Mouse (Mus musculus): ENCODE results near the gene Itsn1.

Gene Itsn1

DNA sequence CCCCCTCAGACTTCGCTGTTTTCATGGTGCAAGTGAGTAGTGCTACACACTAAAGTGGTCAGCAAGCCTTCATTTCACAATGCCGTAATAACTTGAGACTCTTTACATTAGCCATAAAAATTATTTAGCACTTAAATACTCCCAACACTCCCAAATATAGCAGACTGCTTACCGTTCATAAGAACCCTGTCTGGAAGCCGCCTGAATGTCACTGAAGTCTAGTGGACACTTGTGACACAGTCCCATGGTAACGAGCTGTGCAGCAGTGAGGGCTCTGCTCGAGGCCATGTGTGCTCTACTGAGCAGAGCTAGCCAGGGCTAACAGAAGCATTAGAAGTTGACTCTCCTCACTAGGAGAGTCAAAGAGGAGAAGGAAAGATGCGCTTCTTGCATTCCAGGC lies 81.2 kb downstream of the Itsn1 start:
- in situ Hi-C loops (cut with MboI, MseI), result no loop called here

- in situ Hi-C loops (cut with MboI, MseI), result no loop called here
These were observed 82.3 kb downstream of the Itsn1 start for GRCm38 (mm10) chr16:91811339-91811738.

DNA sequence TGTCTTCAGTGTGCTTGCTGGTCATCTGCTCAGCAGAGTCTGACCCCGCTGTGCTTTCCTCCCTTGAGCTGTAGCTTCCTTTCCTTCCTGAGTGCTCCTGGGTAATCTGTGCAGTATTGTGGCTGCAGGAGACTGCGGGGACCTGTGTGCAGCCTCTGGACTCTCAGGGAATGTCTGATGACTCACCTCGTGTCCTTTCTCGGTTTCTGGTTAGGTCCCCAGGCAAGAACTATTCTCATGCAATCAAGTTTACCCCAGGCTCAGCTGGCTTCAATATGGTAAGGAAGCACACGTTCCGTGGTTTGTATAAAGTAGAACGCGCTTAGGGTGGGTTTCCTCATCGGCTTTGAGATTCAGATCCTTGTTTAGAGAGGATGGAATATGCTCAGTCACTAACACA lies 82.8 kb downstream of the Itsn1 start:
- in situ Hi-C loops (cut with MboI, MseI), result no loop called here

DNA sequence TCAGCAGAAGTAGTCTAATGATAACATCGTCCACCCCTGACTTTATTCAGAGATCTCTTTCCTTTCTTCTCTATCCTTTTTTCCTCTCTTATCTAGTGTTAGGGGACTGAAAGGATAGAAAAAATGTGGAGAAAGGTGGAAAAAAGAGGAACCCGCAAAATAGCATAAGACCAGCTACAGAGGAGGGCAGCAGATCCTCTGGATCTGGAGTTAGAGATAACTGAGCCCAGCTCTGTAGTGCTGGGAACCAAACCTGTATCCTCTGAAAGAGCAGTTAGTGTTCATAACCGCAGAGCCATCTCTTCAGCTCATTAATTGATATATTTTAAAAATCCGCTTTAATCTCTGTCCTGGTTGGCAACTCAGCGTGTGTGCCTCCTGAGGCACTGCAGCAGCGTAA lies 84.5 kb downstream of the Itsn1 start:
- in situ Hi-C loops (cut with MboI, MseI), result no loop called here

- in situ Hi-C loops (cut with MboI, MseI), result no loop called here
These were observed 86.0 kb downstream of the Itsn1 start for GRCm38 (mm10) chr16:91815067-91815466.

GRCm38 (mm10) chr16:91820299-91820698 lies 91.2 kb downstream of the Itsn1 start:
- in situ Hi-C loops (cut with MboI, MseI), result loop anchor here (10.0 kb wide), 1 partner anchor 545 kb away; no protein-coding TSS in a partner anchor

DNA sequence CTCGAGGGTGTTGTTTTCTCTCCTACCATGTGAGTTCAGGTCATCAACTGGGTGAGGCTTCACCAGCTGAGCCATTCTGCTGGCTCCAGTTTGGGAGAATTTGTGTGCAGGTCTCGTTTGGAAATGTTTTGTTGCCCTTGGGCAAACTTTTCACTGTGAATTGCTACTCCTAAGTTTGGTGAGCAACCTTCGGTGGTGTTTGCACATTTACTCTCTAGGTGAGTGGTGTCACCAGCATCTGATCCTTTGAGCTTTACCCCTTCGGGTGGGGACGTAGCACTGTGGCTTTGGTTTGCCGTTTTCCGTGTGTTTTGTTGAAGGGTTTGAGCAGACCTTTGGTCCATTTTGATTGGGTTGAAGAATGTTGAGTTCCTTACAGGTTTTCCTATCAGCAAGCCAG lies 93.2 kb downstream of the Itsn1 start:
- in situ Hi-C loops (cut with MboI, MseI), result loop anchor here (10.0 kb wide), 1 partner anchor 542 kb away; no protein-coding TSS in a partner anchor

GRCm38 (mm10) chr16:91822759-91823158 lies 93.7 kb downstream of the Itsn1 start:
- in situ Hi-C loops (cut with MboI, MseI), result loop anchor here (10.0 kb wide), 1 partner anchor 542 kb away; no protein-coding TSS in a partner anchor

DNA sequence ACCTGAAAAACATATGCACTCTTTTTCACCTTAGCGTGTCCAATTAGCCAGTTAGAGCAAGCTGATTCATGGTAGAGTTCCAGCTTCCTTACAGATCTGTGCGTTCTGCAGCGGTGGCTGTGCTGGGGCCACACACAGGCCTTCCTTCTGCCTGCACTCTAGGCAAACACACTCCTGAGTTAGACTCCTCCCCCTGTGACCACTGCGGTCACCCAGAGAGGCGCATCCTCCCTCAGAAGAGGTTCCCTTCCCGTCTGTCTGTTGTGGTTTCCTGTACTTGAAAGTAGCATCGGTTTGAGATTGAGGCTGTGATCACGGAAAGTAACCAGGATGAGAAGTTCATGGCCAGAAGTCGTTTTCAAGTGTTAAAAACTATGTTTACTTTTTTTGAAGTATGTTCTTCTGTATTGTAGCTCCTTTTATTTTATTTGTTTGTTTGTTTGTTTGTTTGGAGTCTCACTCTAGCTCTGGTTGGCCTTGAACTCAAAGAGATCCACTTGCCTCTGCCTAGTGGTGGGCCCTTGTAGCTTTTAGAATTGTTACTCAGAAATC lies 96.8 kb downstream of the Itsn1 start:
- in situ Hi-C loops (cut with MboI, MseI), result loop anchor here (10.0 kb wide), 1 partner anchor 539 kb away; no protein-coding TSS in a partner anchor

DNA sequence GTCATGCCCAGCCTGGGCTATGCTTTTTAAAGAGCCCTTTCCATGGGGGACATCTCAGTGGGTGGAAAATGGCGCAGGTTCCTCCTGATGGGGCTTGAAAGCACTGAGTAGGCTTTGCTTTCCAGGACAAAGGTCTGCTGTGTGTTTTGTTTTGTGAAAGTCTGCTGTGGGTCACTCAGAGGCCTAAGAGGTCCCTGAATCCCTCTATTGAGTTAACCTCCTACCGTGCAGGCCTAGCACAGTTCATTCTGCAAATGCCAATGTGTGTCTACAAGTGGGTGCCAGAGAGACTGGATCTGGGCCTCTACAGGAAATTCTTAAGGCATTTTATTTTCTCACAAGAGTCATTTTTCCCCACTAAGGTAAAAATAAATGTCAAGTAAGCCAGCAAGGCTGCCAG lies 97.8 kb downstream of the Itsn1 start:
- in situ Hi-C loops (cut with MboI, MseI), result loop anchor here (10.0 kb wide), 1 partner anchor 538 kb away; no protein-coding TSS in a partner anchor

GRCm38 (mm10) chr16:91827456-91827855 lies 98.4 kb downstream of the Itsn1 start:
- in situ Hi-C loops (cut with MboI, MseI), result loop anchor here (10.0 kb wide), 1 partner anchor 537 kb away; no protein-coding TSS in a partner anchor

GRCm38 (mm10) chr16:91828160-91828559 lies 99.1 kb downstream of the Itsn1 start:
- in situ Hi-C loops (cut with MboI, MseI), result loop anchor here (10.0 kb wide), 1 partner anchor 537 kb away; no protein-coding TSS in a partner anchor

GRCm38 (mm10) chr16:91828603-91829002 lies 99.5 kb downstream of the Itsn1 start:
- in situ Hi-C loops (cut with MboI, MseI), result loop anchor here (10.0 kb wide), 1 partner anchor 536 kb away; no protein-coding TSS in a partner anchor

GRCm38 (mm10) chr16:91829121-91829520 lies 100.0 kb downstream of the Itsn1 start:
- in situ Hi-C loops (cut with MboI, MseI), result loop anchor here (10.0 kb wide), 1 partner anchor 536 kb away; no protein-coding TSS in a partner anchor

GRCm38 (mm10) chr16:91830260-91830659 lies 101.2 kb downstream of the Itsn1 start:
- in situ Hi-C loops (cut with MboI, MseI), result no loop called here

- in situ Hi-C loops (cut with MboI, MseI), result no loop called here
These were observed 104.0 kb downstream of the Itsn1 start for GRCm38 (mm10) chr16:91833121-91833520.

- in situ Hi-C loops (cut with MboI, MseI), result no loop called here
These were observed 104.5 kb downstream of the Itsn1 start for GRCm38 (mm10) chr16:91833558-91833957.

- in situ Hi-C loops (cut with MboI, MseI), result no loop called here
These were observed 104.9 kb downstream of the Itsn1 start for GRCm38 (mm10) chr16:91833981-91834380.

GRCm38 (mm10) chr16:91835790-91836189 lies 106.7 kb downstream of the Itsn1 start:
- in situ Hi-C loops (cut with MboI, MseI), result no loop called here

GRCm38 (mm10) chr16:91836592-91837557 lies 107.8 kb downstream of the Itsn1 start:
- in situ Hi-C loops (cut with MboI, MseI), result no loop called here

GRCm38 (mm10) chr16:91837558-91838041 lies 108.5 kb downstream of the Itsn1 start:
- in situ Hi-C loops (cut with MboI, MseI), result no loop called here

DNA sequence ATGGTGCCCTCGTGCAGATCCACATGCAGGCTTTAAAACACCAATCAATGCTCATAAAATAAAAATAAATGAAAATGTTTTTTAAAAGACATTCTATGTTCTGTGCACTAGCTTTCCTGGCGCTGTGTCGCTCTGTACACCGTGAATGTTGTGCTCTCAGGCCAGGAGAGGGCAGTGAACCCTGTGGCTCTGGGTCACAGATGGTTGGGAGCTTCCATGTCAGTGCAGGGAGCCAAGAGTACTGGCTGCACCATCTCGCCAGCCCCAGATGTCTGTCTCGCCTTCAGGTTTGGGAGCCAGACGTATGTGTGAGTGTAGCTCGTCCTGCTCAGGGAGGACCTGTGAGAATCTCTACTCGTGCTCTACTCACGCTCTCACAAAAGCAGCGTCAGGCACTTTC lies 109.7 kb downstream of the Itsn1 start:
- in situ Hi-C loops (cut with MboI, MseI), result no loop called here

Data from T-helper 1 cell (primary cell).